15 mouse cellular contexts compared by ENCODE assay signal in genomic region chr16:96156019-96156418, GRCm38 (mm10). TPM values are rescaled to one million over a fixed set of nuclear protein-coding genes. Genes with fewer than 3 reads are reported as not detected.
A peak's percentile ranks its signal among the peaks of the same experiment; 100 is the strongest.
DNase-seq lines count a peak whose midpoint lies in the region; ATAC-seq and TF ChIP-seq lines count a peak whose summit lies in the region.
"Had no signal": no experiment of that assay in that cellular context is flagged by ENCODE, and none has a peak within 500 bp of the region (broad histone marks: within the 10 kb centered on the region; RNA-seq: fewer than 3 reads in every experiment).

No protein-coding gene starts in this region.

- H3K36me3 ChIP-seq in heart, embryonic 11.5 days (ENCODE audit: control insufficient read depth, insufficient read depth, low read length) = peaks cover 3% of the 10 kb centered on the region
- no peaks in the 10 kb centered on the region for H3K36me3 ChIP-seq in stomach, embryonic 15.5 days

- peak; percentile 44 to 47 for DNase-seq in heart, postnatal 10 days
- peak; percentile 47 to 61 for DNase-seq in frontal cortex, postnatal 14 days (ENCODE audit: low spot score in 2 of 2)
- peak; percentile 47 to 51 for DNase-seq in left cerebral cortex, adult 2 months (ENCODE audit: extremely low spot score in 1 of 2, low spot score in 2 of 2)
- no peak for DNase-seq in ovary, postnatal 14 days (ENCODE audit: low spot score)
- DNase-seq in testis, postnatal 14 days (ENCODE audit: low spot score) = no peak
- DNase-seq in testis, postnatal 10 days (ENCODE audit: low spot score) = no peak
- DNase-seq: adrenal gland, adult 8-10 months; kidney, postnatal 4 days; retina, postnatal 1 day had no signal

- H3K27ac ChIP-seq in heart, embryonic 11.5 days (ENCODE audit: low read depth, low read length) = no peak overlapping the region
- no peak overlapping the region for H3K27ac ChIP-seq in left cerebral cortex, adult 2 months
- peak overlapping the region; percentile 19; the same call in 1 of the 2 replicates for H3K27ac ChIP-seq in stomach, embryonic 15.5 days
- H3K27ac ChIP-seq: heart, embryonic 15.5 days; hindbrain, postnatal 0 days; liver, embryonic 14.5 days had no signal

- peaks cover 13% of the 10 kb centered on the region for H3K4me1 ChIP-seq in heart, embryonic 11.5 days (ENCODE audit: control insufficient read depth, insufficient read depth, low read length)
- peaks cover 13% of the 10 kb centered on the region; the same call in 1 of the 2 replicates for H3K4me1 ChIP-seq in stomach, embryonic 15.5 days

- no peak for ATAC-seq in heart, embryonic 11.5 days (replicated peaks; ENCODE audit: insufficient number of reproducible peaks, low FRiP score, low TSS enrichment)
- no peak for ATAC-seq in stomach, embryonic 15.5 days (ENCODE audit: insufficient read depth, low FRiP score, low read depth)
- ATAC-seq: hindbrain, postnatal 0 days had no signal

- no peak for TF ChIP-seq CTCF in left cerebral cortex, adult 2 months (IDR thresholded peaks at IDR 0.05)

- no peak overlapping the region for H3K9ac ChIP-seq in heart, embryonic 11.5 days (ENCODE audit: low read depth, low read length)
- no peak overlapping the region for H3K9ac ChIP-seq in stomach, embryonic 15.5 days
- H3K9ac ChIP-seq: heart, embryonic 15.5 days; liver, embryonic 14.5 days had no signal

- no peaks in the 10 kb centered on the region for H3K27me3 ChIP-seq in heart, embryonic 11.5 days (ENCODE audit: control insufficient read depth, insufficient read depth, low read length)
- H3K27me3 ChIP-seq in stomach, embryonic 15.5 days (replicated peaks) = no peaks in the 10 kb centered on the region
- H3K27me3 ChIP-seq: heart, embryonic 15.5 days had no signal

- H3K4me2 ChIP-seq in heart, embryonic 11.5 days = no peak overlapping the region
- H3K4me2 ChIP-seq in stomach, embryonic 15.5 days = no peak overlapping the region
- H3K4me2 ChIP-seq: heart, embryonic 15.5 days had no signal

- 87% methylated on average over 8 of the region's 8 CpGs for WGBS in heart, embryonic 11.5 days (ENCODE audit: insufficient replicate concordance)
- WGBS in stomach, embryonic 15.5 days = 85% methylated on average over 8 of the region's 8 CpGs

- no peaks in the 10 kb centered on the region for H3K9me3 ChIP-seq in heart, embryonic 11.5 days (replicated peaks; ENCODE audit: control insufficient read depth, low read length)
- H3K9me3 ChIP-seq in stomach, embryonic 15.5 days = no peaks in the 10 kb centered on the region
- H3K9me3 ChIP-seq: heart, embryonic 15.5 days had no signal

- no peak overlapping the region for H3K4me3 ChIP-seq in heart, embryonic 11.5 days (ENCODE audit: low read depth, low read length)
- H3K4me3 ChIP-seq in left cerebral cortex, adult 2 months = no peak overlapping the region
- no peak overlapping the region for H3K4me3 ChIP-seq in stomach, embryonic 15.5 days (replicated peaks)
- H3K4me3 ChIP-seq: heart, embryonic 15.5 days; megakaryocyte, embryonic 14.5 days had no signal

- intact Hi-C loops in heart, postnatal 10 days (cut with DNase I) = no loop called here
- intact Hi-C loops in left cerebral cortex, adult 2 months (cut with DNase I) = no loop called here

RNA-seq across cellular contexts. Expression of gene Wrb, which starts 10.8 kb away (rescaled TPM):
- 10 to 100 TPM; 12.8 to 18.2 TPM for total RNA-seq in heart, postnatal 10 days (2021)
- polyA plus RNA-seq in heart, embryonic 11.5 days (2014; fragmentation: Nextera tagmentation; extraction: Ambion mirVana) = 84.1 and 96.5 TPM in 2 replicates
- total RNA-seq in left cerebral cortex, adult 2 months (2021) = 10 to 100 TPM; 68.4 to 72.4 TPM
- 60.0 and 65.5 TPM in 2 replicates for polyA plus RNA-seq in stomach, embryonic 15.5 days (2015; fragmentation: Nextera tagmentation; extraction: Ambion mirVana)

RNA-seq across cellular contexts. Expression of gene Hmgn1, which starts 28.5 kb away (rescaled TPM):
- 100 to 1,000 TPM in 1 of 2 experiments, 10 to 100 TPM in 1; 94.6 to 120 TPM for total RNA-seq in heart, postnatal 10 days (2021)
- 543 and 564 TPM in 2 replicates for polyA plus RNA-seq in heart, embryonic 11.5 days (2014; fragmentation: Nextera tagmentation; extraction: Ambion mirVana)
- 10 to 100 TPM; 49.5 to 61.2 TPM for total RNA-seq in left cerebral cortex, adult 2 months (2021)
- 476 and 575 TPM in 2 replicates for polyA plus RNA-seq in stomach, embryonic 15.5 days (2015; fragmentation: Nextera tagmentation; extraction: Ambion mirVana)

RNA-seq across cellular contexts. Expression of gene Lca5l, which starts 36.1 kb away (rescaled TPM):
- total RNA-seq in heart, postnatal 10 days (2021) = 1 to 10 TPM; 1.3 to 1.4 TPM
- polyA plus RNA-seq in heart, embryonic 11.5 days (2014; fragmentation: Nextera tagmentation; extraction: Ambion mirVana) = 1.5 and 1.6 TPM in 2 replicates
- total RNA-seq in left cerebral cortex, adult 2 months (2021) = 1 to 10 TPM; 1.4 to 2.1 TPM
- polyA plus RNA-seq in stomach, embryonic 15.5 days (2015; fragmentation: Nextera tagmentation; extraction: Ambion mirVana) = 1.4 and 1.5 TPM in 2 replicates

RNA-seq across cellular contexts. Expression of gene Sh3bgr, which starts 44.2 kb away (rescaled TPM):
- total RNA-seq in heart, postnatal 10 days (2021) = 100 to 1,000 TPM; 593 to 606 TPM
- 664 and 687 TPM in 2 replicates for polyA plus RNA-seq in heart, embryonic 11.5 days (2014; fragmentation: Nextera tagmentation; extraction: Ambion mirVana)
- total RNA-seq in left cerebral cortex, adult 2 months (2021) = 1 to 10 TPM; 2.3 to 2.8 TPM
- polyA plus RNA-seq in stomach, embryonic 15.5 days (2015; fragmentation: Nextera tagmentation; extraction: Ambion mirVana) = 29.2 and 35.6 TPM in 2 replicates

Comparison
In these comparisons a context has a peak if more than half of its experiments do, and no peak if none do; other contexts are left out.
1. DNase-seq: peak in heart, postnatal 10 days (2 of 2), frontal cortex, postnatal 14 days (2 of 2) and left cerebral cortex, adult 2 months (2 of 2); none in ovary, postnatal 14 days (single experiment), testis, postnatal 14 days (single experiment) and testis, postnatal 10 days (single experiment).